Mouse (Mus musculus): Measurements from ENCODE around the gene Timd4.

DNA sequence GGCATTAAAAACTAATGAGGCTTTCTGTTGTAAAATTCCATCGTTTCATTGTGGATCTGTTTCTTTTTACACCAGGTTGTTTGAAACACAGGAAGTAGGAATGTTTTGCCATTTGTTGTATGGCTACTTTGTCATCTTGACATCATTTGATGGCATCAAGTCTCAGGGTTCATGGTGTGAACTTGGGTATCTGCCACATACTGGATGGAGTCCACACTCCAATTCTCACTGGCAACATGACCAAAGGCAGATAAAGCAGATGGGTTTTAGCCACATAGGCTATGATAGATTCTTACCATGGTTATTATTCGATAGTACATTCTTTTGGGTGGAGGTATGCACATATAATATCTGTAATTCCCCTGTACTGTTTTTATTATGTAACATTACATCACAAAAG, 71.9 kb downstream of the Timd4 start:
- TF ChIP-seq POLR2A (IDR thresholded peaks at IDR 0.05; ENCODE audit: borderline replicate concordance, low read depth, low read length) (no peak), CTCF (IDR thresholded peaks at IDR 0.05; ENCODE audit: low read depth, low read length) (no peak)
